Mouse (Mus musculus): ENCODE results near the gene Blvrb.
"Not testable (repeated sequence)": the region's sequence is repeated elsewhere in the genome, so short reads cannot be mapped to it uniquely, and the experiment has no call there.

Blvrb gene

GRCm38 (mm10) chr7:27483860-27484259, 36.1 kb downstream of the Blvrb start:
- DNase-seq, result peak; percentile 13

GRCm38 (mm10) chr7:27486102-27486769, 38.5 kb downstream of the Blvrb start:
- no peak for DNase-seq

DNA sequence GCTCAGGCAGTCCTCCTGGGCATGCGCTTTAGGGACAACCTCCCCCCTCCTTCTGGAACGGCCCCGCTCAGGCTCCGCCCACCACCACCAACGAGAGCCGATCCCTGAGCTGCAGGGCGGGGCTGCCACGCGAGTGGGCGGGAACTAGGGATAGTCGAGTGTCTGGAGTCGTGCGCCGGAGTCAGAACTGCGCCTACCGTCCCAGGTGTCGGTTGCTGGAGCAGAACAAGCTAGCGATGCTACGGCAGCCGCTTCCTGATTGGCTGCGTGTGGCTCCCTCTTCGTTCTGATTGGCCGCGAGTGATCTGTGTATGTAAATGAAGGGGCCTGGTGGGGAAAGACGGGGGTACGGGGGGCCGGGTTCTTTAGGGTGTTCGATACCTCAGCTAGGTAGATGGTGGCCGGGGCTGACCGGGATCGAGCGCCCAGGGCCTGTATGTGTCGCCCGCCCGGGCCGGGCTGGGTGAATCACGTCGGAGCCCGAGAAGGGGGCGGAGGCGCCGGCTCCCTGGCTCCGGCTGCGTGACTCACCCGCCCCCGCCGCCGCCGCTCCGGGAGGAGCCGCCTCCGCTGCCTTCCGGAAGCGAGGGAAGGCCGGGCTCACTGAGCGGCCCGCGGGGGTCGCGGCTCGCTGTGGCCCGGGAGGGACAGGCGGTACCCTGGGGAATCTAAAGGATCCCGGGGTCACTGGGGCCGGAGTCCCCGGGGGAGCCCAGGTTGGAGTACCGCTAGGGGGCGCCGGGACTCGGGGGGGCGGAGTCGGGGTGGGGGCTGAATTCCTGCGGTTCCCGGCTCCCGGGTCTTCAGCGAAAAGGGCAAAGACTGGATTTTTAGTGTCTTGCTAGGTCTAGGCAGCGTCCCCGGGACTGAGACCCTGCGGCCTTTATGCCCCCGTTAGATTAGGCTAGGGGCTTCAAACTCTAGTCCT, 39.3 kb downstream of the Blvrb start, which contains the start of gene Sertad1:
Sertad1 (plus strand) TSS at position 141 of the 928 bp plus-strand sequence.
- DNase-seq, result peak; percentile 100

- DNase-seq, result peak; percentile 53
These were observed 40.0 kb downstream of the Blvrb start for GRCm38 (mm10) chr7:27487740-27488268.

DNA sequence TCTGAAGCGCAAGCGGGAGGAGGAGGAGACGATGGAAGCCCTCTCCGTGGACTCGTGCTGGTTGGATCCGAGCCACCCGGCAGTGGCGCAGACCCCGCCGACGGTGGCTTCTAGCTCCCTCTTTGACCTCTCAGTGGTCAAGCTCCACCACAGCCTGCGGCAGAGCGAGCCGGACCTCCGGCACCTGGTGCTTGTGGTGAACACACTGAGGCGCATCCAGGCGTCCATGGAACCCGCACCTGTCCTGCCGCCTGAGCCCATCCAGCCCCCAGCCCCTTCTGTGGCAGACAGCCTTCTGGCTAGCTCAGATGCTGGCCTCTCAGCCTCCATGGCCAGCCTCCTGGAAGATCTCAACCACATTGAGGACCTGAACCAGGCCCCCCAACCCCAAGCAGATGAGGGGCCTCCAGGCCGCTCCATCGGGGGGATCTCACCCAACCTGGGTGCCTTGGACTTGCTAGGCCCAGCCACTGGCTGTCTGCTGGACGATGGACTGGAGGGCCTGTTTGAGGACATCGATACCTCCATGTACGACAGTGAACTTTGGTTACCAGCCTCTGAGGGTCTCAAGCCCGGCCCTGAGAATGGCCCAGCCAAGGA, 41.6 kb downstream of the Blvrb start:
- DNase-seq, result no peak

- no peak for DNase-seq
These were observed 42.4 kb downstream of the Blvrb start for GRCm38 (mm10) chr7:27490227-27490542.

- DNase-seq, result peak; percentile 89
These were observed 43.0 kb downstream of the Blvrb start for GRCm38 (mm10) chr7:27490543-27491329.

DNA sequence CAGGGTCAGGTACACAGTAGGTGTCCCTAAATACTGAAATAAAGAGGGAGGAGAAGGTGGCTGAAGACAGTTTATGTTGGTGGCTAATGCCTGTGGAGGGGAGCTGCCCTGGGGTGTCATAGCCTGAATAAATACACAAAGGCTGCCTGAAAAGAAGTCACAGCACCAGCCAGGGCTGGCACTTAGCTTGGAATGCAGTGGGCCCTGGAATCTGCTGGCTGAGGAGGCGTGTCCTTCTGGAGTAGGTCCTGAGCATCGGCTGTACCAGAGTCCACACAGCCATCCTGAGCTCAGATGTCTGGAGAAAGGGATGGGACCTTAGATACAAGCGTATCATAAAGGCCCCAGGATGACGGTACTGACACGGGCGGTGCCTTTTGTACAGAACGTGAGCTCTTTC, 44.1 kb downstream of the Blvrb start:
- DNase-seq, result no peak

DNA sequence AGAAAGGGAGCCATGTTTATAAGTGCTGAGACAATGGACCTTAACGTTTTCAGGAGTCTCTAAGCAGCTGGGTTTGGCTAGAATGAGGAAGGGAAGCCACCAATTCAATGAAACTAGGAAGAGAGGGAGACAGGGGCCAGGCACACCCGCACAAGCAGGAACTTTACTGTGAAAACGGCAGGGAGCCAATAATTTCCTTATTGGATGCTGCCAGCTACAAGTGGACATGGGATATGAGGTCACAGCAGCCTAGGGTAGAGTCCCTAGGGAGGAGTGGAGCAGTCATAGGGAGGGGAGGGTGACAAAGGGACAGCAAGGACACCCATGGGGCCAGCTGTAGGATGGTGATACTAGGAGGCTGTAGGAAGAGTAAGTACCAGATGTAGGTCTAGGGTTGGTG, 45.2 kb downstream of the Blvrb start:
- DNase-seq, result no peak

GRCm38 (mm10) chr7:27493450-27493849, 45.7 kb downstream of the Blvrb start:
- no peak for DNase-seq

DNA sequence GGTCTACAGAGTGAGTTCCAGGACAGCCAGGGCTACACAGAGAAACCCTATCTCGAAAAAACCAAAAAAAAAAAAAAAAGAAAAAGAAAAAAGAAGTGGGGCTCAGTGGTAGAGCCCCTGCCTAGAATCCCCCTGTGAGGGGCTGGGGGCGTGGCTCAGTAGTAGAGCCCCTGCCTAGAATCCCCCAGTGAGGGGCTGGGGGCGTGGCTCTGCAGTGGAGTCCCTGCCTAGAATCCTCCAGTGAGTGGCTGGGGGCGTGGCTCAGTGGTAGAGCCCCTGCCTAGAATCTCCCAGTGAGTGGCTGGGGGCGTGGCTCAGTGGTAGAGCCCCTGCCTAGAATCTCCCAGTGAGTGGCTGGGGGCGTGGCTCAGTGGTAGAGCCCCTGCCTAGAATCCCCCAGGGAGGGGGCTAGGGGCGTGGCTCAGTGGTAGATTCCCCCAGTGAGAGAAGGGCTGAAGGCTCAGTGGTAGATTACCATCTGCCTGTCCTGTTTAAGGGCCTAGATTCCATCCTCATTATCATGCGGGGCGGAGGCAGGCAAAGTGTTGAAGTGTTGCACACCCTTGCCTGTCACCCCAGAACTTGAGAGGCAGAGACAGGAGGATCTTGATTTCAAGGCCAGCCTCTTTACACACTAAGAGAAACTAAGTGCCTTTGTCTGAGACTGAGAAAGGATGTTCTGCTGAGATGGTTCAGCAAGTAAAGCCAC, 47.0 kb downstream of the Blvrb start:
- DNase-seq, result not testable (repeated sequence)

DNA sequence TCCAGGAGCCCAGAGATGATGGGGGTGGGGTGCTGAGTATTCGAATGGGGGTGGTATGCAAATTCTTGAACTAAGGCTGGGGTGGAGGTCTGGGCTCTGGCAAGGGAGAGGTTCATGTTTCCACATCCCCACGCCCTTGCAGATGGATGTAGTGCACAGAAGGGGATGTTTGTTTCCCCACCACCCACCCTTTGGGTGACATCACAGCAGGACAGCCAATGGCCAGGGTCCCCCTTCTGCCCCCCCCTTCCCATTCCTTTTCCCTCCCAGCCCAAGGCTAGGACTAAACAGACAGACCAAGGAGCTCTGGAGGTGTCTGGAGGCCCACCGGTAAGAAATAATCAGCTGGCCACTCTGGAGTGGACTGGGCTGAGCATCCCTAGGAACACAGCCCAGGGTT, 51.3 kb downstream of the Blvrb start, which contains the start of gene Prx:
Prx (plus strand) TSS at position 289 of the 400 bp plus-strand sequence.
- DNase-seq, result no peak

- no peak for DNase-seq
These were observed 53.8 kb downstream of the Blvrb start for GRCm38 (mm10) chr7:27501620-27502019.

- no peak for DNase-seq
These were observed 59.1 kb downstream of the Blvrb start for GRCm38 (mm10) chr7:27506765-27507370.

DNA sequence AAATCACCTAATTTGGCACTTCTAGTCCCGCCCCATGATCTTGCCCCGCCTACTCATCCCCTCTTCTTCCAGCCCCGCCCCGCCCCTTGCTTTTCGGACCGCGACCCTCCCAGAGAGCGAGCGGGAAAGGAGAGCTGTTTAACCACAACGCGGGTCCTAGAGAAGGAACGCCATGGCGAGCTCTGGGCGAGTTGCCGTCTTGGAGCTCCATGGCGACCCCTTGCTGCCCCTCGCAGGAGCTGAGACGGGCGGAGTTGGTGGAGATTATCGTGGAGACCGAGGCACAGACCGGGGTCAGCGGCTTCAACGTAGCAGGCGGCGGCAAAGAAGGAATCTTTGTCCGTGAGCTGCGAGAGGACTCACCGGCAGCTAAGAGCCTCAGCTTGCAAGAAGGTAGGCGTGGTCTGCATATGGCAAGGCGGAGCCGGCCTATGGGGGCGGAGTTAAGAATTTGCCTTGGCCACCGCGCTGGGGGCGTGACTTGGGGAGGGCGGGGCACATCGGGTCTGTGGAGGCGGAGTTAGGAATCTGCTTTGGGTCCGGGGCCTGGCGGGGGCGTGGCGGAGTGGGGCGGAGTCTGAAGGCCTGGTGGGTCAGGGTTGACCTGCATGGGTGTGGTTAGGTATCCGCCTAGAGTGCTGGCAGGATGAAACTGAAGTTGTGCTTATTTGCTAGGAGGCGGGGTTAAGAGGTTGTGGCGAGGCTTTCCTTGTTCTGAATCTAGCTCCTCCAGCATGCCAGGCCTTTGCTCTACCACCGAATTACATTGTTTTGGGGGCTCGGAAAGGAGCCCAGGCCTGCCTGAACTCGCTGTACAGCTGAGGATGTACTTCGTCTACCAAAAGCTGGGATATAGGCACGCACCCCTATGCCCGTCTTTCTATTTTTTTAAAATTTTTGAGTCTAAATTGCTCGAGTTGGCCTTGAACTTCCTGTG, 60.2 kb downstream of the Blvrb start:
- peak; percentile 94 for DNase-seq

DNA sequence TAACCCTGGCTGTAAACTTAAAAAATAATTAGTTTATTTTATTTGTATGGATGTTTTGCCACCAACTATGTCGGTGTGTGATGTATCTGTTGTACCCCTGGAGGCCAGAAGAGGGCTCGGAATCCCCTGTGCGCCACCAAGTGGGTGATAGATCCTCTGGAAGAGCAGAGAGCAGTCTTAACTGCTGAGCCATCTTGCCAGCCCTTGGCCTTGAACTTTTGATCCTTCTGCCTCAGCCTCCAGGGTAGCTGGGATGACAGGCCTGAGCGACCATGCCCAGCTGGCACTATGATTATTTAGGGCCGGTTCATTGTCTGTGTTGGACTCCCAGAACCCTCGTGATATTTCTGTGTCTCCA, 60.8 kb downstream of the Blvrb start:
- peak; percentile 54 for DNase-seq

GRCm38 (mm10) chr7:27510809-27511208, 63.0 kb downstream of the Blvrb start:
- DNase-seq, result no peak

GRCm38 (mm10) chr7:27514961-27515360, 67.2 kb downstream of the Blvrb start:
- DNase-seq, result no peak
